Mouse (Mus musculus) stomach, embryonic 14.5 days (tissue): ENCODE data around the gene H1fx. TPM values are rescaled to one million over a fixed set of nuclear protein-coding genes. Genes with fewer than 3 reads are reported as not detected.
A peak's percentile ranks its signal among the peaks of the same experiment; 100 is the strongest.

ENCODE experiments used
- ATAC-seq: fragments of 200-750 bp; cut with Nextera tagmentation; 2 replicates; pipeline ENCODE4 v1.8.0; 2017; ENCODE audit warnings: low read depth, moderate TSS enrichment; ENCODE audit not compliant: insufficient number of reproducible peaks, insufficient read depth, low FRiP score
- H3K27ac ChIP-seq: fragments of 300-500 bp; sonication (generic); 2 replicates; pipeline ENCODE4 v1.5.1; 2014; ENCODE audit warnings: mild to moderate bottlenecking, low read length, moderate library complexity, mixed read lengths
- H3K27me3 ChIP-seq: fragments of 300-500 bp; sonication (generic); 2 replicates; pipeline ENCODE4 v1.6.1; 2014; ENCODE audit warnings: low read length, control low read depth, mixed read lengths; ENCODE audit not compliant: control insufficient read depth, insufficient read depth
- H3K36me3 ChIP-seq: fragments of 300-500 bp; sonication (generic); 2 replicates; pipeline ENCODE4 v1.6.1; 2014; ENCODE audit warnings: mild to moderate bottlenecking, control low read depth, low read length, moderate library complexity, mixed read lengths; ENCODE audit not compliant: control insufficient read depth, insufficient read depth
- H3K4me1 ChIP-seq: fragments of 300-500 bp; sonication (generic); 2 replicates; pipeline ENCODE4 v1.6.1; 2014; ENCODE audit warnings: low read length, control low read depth, mixed read lengths; ENCODE audit not compliant: control insufficient read depth, insufficient read depth
- H3K4me2 ChIP-seq: fragments of 300-500 bp; sonication (generic); replicated peaks from 2 replicates; pipeline ENCODE4 v1.6.1; 2014; ENCODE audit warnings: low read depth, low read length, control low read depth
- H3K4me3 ChIP-seq: fragments of 300-500 bp; sonication (generic); 2 replicates; pipeline ENCODE4 v1.5.1; 2014; ENCODE audit warnings: low read depth, low read length, control low read depth
- H3K9ac ChIP-seq: fragments of 300-500 bp; sonication (generic); replicated peaks from 2 replicates; pipeline ENCODE4 v1.6.1; 2014; ENCODE audit warnings: low read depth, mild to moderate bottlenecking, control low read depth, low read length, moderate library complexity, mixed read lengths
- H3K9me3 ChIP-seq: fragments of 300-500 bp; sonication (generic); 2 replicates; pipeline ENCODE4 v1.6.1; 2016; ENCODE audit warnings: low read depth, low read length, control low read depth; ENCODE audit not compliant: control insufficient read depth
- WGBS: fragments of 180-500 bp; shearing (Covaris S2); extraction: QIAGEN DNeasy Blood & Tissue Kit; methylation state at CpG from one replicate; pipeline ENCODE4 v1.1.7; 2014; 5-methylcytosine and 5-hydroxymethylcytosine counted together
- polyA plus RNA-seq: library from polyadenylated mRNA; unstranded; fragments of >200 nt; fragmentation: Nextera tagmentation; extraction: Ambion mirVana; gene quantifications from 2 replicates; pipeline ENCODE4 v1.2.1, GENCODE M21; 2014

Gene H1fx
- 19.6 and 20.1 TPM in 2 replicates for polyA plus RNA-seq

GRCm38 (mm10) chr6:87981547-87982256 lies at the start of gene H1fx:
Gene H1fx (minus strand): TSS chr6:87981637.
- H3K4me2 ChIP-seq = peak within 1 kb of the TSS; percentile 65
- no peaks in the 10 kb centered on the region for H3K27me3 ChIP-seq
- peaks cover 10% of the 10 kb centered on the region; the same call in 1 of the 2 replicates for H3K4me1 ChIP-seq
- peak within 1 kb of the TSS; percentile 86 for H3K27ac ChIP-seq
- H3K4me3 ChIP-seq = peak within 1 kb of the TSS; percentile 85
- under 1% methylated on average over 48 of the region's 55 CpGs for WGBS
- H3K36me3 ChIP-seq = peaks cover 8% of the 10 kb centered on the region; the same call in 1 of the 2 replicates
- no peaks in the 10 kb centered on the region for H3K9me3 ChIP-seq
- ATAC-seq = peak; percentile 81
- peak within 1 kb of the TSS; percentile 79 for H3K9ac ChIP-seq

GRCm38 (mm10) chr6:88030432-88030831 lies 49.0 kb upstream of the H1fx start:
- 97% methylated on average over 2 of the region's 2 CpGs for WGBS
- Histone ChIP-seq H3K4me3 (no peak overlapping the region), H3K4me1 (no peaks in the 10 kb centered on the region), H3K27ac (no peak overlapping the region), H3K9me3 (no peaks in the 10 kb centered on the region), H3K4me2 (no peak overlapping the region), H3K9ac (no peak overlapping the region), H3K27me3 (no peaks in the 10 kb centered on the region), H3K36me3 (no peaks in the 10 kb centered on the region; the same call in 1 of the 2 replicates)
- ATAC-seq = no peak

GRCm38 (mm10) chr6:88027390-88027789 lies 46.0 kb upstream of the H1fx start:
- Histone ChIP-seq H3K36me3 (no peaks in the 10 kb centered on the region; the same call in 1 of the 2 replicates), H3K9ac (no peak overlapping the region), H3K9me3 (no peaks in the 10 kb centered on the region), H3K27me3 (no peaks in the 10 kb centered on the region), H3K4me3 (no peak overlapping the region), H3K4me2 (no peak overlapping the region), H3K27ac (no peak overlapping the region), H3K4me1 (no peaks in the 10 kb centered on the region)
- 86% methylated on average over 5 of the region's 5 CpGs for WGBS
- no peak for ATAC-seq

GRCm38 (mm10) chr6:88023316-88023890 lies 42.0 kb upstream of the H1fx start:
- H3K4me1 ChIP-seq = no peaks in the 10 kb centered on the region
- H3K4me3 ChIP-seq = no peak overlapping the region
- H3K27ac ChIP-seq = no peak overlapping the region
- ATAC-seq = no peak
- no peak overlapping the region for H3K9ac ChIP-seq
- WGBS = 95% methylated on average over 10 of the region's 10 CpGs
- no peaks in the 10 kb centered on the region for H3K27me3 ChIP-seq
- no peaks in the 10 kb centered on the region for H3K9me3 ChIP-seq
- H3K4me2 ChIP-seq = no peak overlapping the region
- no peaks in the 10 kb centered on the region; the same call in 1 of the 2 replicates for H3K36me3 ChIP-seq

GRCm38 (mm10) chr6:88019154-88019553 lies 37.7 kb upstream of the H1fx start:
- Histone ChIP-seq H3K27ac (no peak overlapping the region), H3K4me1 (no peaks in the 10 kb centered on the region), H3K4me2 (no peak overlapping the region), H3K9ac (no peak overlapping the region), H3K4me3 (no peak overlapping the region), H3K27me3 (no peaks in the 10 kb centered on the region), H3K36me3 (no peaks in the 10 kb centered on the region; the same call in 1 of the 2 replicates), H3K9me3 (no peaks in the 10 kb centered on the region)
- WGBS = 71% methylated on average over 2 of the region's 2 CpGs
- ATAC-seq = no peak

GRCm38 (mm10) chr6:88017821-88018220 lies 36.4 kb upstream of the H1fx start:
- WGBS = 68% methylated on average over 4 of the region's 4 CpGs
- no peak overlapping the region for H3K9ac ChIP-seq

GRCm38 (mm10) chr6:88015797-88016196 lies 34.4 kb upstream of the H1fx start:
- Histone ChIP-seq H3K4me1 (no peaks in the 10 kb centered on the region), H3K27me3 (no peaks in the 10 kb centered on the region), H3K4me2 (no peak overlapping the region), H3K36me3 (peaks cover 10% of the 10 kb centered on the region), H3K4me3 (no peak overlapping the region), H3K9me3 (no peaks in the 10 kb centered on the region), H3K9ac (no peak overlapping the region), H3K27ac (no peak overlapping the region)
- no peak for ATAC-seq
- WGBS = 54% methylated on average over 2 of the region's 2 CpGs

More at GRCm38 (mm10) chr6:88017821-88018220, 36.4 kb upstream of the H1fx start:
- Histone ChIP-seq H3K27ac (no peak overlapping the region), H3K36me3 (peaks cover 9% of the 10 kb centered on the region), H3K4me3 (no peak overlapping the region), H3K27me3 (no peaks in the 10 kb centered on the region), H3K4me2 (no peak overlapping the region), H3K9me3 (no peaks in the 10 kb centered on the region), H3K4me1 (no peaks in the 10 kb centered on the region)
- no peak for ATAC-seq

- Histone ChIP-seq H3K9ac (no peak overlapping the region), H3K4me3 (no peak overlapping the region), H3K27ac (no peak overlapping the region), H3K9me3 (no peaks in the 10 kb centered on the region), H3K27me3 (no peaks in the 10 kb centered on the region), H3K4me1 (no peaks in the 10 kb centered on the region), H3K36me3 (peaks cover 25% of the 10 kb centered on the region), H3K4me2 (no peak overlapping the region)
- 76% methylated on average over 4 of the region's 4 CpGs for WGBS
- no peak for ATAC-seq
Measured at GRCm38 (mm10) chr6:88013456-88013855, 32.0 kb upstream of the H1fx start.
